Mouse (Mus musculus) frontal cortex, postnatal 10 days (tissue): ENCODE measurements around the gene Hpse2.

ENCODE experiments used
- DNase-seq, 2 experiments: peaks; one replicate each; pipeline ENCODE4 v3.0.0; 2022; ENCODE audit warnings: low spot score in 2 of 2, mixed read lengths in 1 of 2

The Hpse2 gene

GRCm38 (mm10) chr19:43174812-43175211 lies 213.3 kb downstream of the Hpse2 start:
- DNase-seq = no peak

DNA sequence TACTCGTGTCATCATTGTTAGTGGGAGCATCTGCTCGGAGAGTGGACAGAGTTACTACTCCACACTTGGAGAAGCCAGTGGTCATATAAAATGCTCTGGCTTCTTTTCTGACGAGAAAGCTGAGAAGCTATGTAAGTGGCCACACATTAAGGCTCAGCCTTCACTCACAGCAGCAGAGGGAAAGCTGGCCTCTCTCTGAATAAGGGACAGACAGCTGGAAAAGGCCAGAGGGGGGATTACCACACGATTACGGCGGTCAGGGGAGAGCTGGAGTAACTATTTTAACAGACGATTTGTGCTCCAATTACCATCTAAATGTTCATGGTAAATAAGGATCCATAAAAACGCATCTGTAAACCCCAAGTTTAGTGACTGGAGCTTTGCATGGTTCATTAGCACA lies 232.1 kb downstream of the Hpse2 start:
- no peak for DNase-seq

- DNase-seq = no peak
These were observed 232.6 kb downstream of the Hpse2 start for GRCm38 (mm10) chr19:43155582-43155981.

DNA sequence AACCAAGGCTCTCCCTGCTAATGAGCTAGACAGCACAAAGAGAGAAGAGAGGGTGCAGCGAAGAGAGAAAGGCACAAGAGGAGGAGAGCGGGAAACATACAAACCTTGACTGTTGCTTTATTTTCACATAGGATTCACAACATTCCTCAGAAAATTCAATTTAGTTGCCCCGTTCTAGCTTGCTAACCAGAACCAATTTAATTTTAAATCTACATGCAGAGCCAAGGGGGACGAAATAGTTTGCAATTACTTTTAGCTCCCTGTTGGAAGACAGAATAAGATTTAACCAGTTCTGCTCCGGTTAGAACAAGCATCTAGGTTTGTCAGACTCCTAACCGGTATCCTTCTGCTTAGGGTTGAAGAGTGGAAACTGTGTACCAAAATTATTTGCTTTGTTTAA lies 240.3 kb downstream of the Hpse2 start:
- DNase-seq = no peak

- DNase-seq = no peak
These were observed 241.3 kb downstream of the Hpse2 start for GRCm38 (mm10) chr19:43146820-43147219.

GRCm38 (mm10) chr19:43141646-43142045 lies 246.5 kb downstream of the Hpse2 start:
- no peak for DNase-seq

- no peak for DNase-seq
These were observed 278.4 kb downstream of the Hpse2 start for GRCm38 (mm10) chr19:43109796-43110195.

- no peak for DNase-seq
These were observed 291.2 kb downstream of the Hpse2 start for GRCm38 (mm10) chr19:43096915-43097314.

DNA sequence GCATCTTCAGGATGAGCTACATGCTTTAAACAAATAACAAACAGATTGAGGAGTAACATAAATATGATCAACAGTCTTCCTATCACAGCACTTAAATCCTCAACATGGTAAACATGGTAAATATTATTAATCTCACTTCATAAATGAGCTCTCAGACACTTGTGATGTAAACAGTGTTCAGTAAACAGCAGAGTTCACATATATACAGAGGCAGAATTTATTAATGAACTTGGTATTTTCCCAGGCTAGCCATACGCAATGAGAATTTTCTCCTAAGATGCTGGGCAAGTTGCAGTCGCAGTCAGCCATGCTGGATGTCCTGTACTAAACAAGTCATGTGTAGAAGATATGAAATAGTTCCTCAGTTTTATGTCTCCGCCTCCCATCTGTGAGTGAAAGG lies 300.9 kb downstream of the Hpse2 start:
- DNase-seq = no peak

GRCm38 (mm10) chr19:43064155-43064554 lies 324.0 kb downstream of the Hpse2 start:
- no peak for DNase-seq

GRCm38 (mm10) chr19:43044506-43044905 lies 343.6 kb downstream of the Hpse2 start:
- no peak for DNase-seq

- no peak for DNase-seq
These were observed 345.4 kb downstream of the Hpse2 start for GRCm38 (mm10) chr19:43042721-43043120.

DNA sequence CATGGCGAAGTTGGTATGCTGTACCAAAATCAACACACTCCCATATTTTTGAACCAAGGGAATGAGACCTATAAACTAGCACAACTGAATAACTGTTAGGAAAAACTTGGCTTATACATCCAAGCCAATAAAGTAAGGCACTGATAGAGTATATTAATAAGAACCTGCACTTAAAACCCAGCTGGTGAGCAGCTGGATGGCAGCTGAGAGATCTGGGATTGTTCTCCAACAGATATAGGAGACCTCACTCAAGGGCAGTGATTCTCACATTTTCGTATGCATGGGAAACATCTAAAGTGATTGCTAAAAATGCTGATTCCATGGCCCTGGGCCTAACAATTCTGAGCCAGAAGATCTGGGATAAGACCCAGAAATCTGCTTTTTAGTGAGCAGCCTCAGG lies 345.9 kb downstream of the Hpse2 start:
- DNase-seq = no peak

DNA sequence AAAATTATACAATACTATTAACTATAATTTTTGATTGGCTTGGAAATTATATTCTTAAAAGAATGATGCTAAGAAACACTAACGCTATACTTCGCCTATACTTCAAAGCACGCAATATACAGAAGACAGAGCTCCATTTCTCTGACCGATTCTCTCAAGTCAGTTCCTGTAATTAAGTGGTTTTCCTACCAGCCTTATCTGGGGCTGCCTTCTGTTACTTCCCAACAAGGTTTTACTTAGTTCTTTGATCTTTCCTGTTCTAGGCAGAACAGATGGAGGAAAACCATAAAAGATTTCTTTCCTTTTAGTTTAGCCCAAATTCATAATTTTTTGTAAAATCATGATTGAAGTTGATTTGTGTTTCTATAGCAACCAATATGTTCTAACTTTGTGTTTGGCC lies 351.8 kb downstream of the Hpse2 start:
- DNase-seq = no peak

- DNase-seq = peak in 1 of 2 experiments; percentile 25
These were observed 360.9 kb downstream of the Hpse2 start for GRCm38 (mm10) chr19:43027305-43027704.

DNA sequence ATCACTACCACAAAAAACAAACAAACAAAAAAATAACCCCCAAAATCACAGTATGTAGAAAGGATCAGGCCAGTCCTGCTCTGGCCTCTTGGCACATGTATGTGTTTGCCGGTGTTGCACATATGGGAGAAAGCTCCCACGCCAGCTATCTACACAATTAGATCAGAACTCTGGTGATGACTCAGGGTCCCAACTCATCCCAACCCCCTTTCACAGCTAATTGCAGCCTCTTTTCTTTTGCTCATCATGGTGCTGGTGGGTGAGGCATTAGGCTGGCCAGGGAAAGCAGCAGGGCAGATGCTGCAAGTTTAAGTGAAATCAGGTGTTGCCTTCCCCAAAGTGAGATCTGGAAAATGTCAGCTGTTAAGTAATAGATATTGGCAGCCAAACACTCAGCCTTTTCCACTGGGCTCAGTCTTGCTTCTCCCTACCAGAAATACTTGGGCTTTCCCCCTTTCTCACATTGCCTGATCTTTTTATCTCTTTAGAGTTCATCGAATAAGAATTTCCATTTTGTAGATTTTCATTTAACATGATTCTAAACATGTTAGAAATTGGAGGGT lies 365.5 kb downstream of the Hpse2 start:
- DNase-seq = no peak

- no peak for DNase-seq
These were observed 369.4 kb downstream of the Hpse2 start for GRCm38 (mm10) chr19:43018792-43019191.

GRCm38 (mm10) chr19:42996406-42996805 lies 391.7 kb downstream of the Hpse2 start:
- no peak for DNase-seq

DNA sequence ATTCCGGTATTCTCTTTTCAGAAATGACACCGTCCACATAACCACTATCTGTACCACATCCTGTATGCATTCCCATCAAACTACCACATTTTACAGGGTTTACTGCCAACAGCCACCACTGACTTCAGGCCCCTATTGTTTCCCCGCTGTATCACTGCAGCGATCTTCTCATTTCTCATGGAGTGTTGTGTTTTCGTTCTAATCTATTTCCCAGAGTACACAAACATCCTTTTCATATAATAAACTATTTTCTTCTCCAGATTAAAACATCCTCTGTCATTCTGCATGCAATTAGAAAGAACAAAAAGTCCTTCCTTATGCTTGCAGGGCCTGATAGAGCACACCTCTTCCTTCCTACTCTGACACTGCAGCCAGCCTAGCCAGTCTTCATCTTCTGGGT lies 399.3 kb downstream of the Hpse2 start:
- DNase-seq = no peak

DNA sequence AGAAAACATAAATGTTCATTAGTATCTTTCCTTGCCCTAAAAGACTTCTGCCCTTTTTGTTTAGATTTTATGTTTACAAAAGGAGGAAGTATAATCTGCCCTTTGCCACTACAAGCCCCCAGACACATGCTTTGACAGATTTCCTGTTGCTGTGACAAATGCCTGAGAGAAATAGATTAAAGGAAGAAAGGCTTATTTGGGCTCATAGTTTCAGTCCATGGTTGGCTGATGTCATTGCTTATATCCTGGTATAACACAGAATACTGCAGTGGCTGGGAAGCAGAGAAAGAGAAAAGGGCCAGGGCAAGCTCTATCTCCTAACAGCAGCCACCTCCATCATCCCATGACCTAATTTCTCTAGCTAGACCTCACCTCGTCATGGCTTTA lies 401.8 kb downstream of the Hpse2 start:
- no peak for DNase-seq

GRCm38 (mm10) chr19:42985372-42986314 lies 402.5 kb downstream of the Hpse2 start:
- DNase-seq = no peak

GRCm38 (mm10) chr19:42980537-42980936 lies 407.6 kb downstream of the Hpse2 start:
- DNase-seq = no peak

- DNase-seq = no peak
These were observed 410.2 kb downstream of the Hpse2 start for GRCm38 (mm10) chr19:42977938-42978337.
